Mouse (Mus musculus): ENCODE measurements around the gene Slc29a1.
A peak's percentile ranks its signal among the peaks of the same experiment; 100 is the strongest.

DNA sequence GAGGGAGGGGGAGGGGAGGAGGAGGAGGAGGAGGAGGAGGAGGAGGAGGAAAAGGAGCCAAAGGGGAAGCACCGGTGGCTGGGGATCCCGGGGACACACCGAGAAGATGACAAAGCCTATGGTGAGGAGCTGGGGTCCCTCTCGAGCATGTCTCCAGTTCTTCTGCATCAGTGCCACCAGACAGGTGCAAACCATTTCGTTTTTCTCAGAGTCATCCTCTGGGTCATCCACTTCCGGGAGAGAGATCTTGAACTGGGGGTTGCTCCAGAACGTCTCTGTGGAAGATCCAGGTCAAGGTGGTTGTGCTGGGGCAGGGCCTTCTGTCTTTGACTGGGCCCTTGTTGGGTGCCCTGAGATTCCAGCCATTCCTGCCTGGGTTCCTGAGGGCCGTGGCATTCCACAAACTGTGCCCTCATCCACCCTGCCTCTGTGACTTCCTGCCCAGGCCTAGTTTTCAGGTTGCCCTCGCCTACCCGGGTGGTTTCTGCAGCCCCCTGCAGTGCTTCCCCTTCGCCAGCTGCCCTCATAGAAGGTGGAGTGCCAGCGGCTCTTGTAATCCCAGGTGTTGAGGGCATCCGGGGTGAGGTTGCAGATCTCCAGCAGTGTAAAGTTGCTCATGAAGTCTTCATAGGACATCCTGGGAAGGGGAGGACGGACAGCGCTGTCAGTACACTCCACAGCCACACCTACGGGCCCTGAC is 39.3 kb upstream of the Slc29a1 start:
- TF ChIP-seq CTCF (IDR thresholded peaks at IDR 0.05; ENCODE audit: borderline replicate concordance, control insufficient read depth, extremely low read depth, insufficient read depth, low read length, poor library complexity) (0 out of 2 replicates have a peak, but pooled peaks have one; percentile 41), POLR2A (IDR thresholded peaks at IDR 0.05; ENCODE audit: control insufficient read depth, extremely low read depth, insufficient read depth, low read length, poor library complexity) (no peak)
